Mouse (Mus musculus) C2C12 (cell line): ENCODE data around the gene Syt17.

ENCODE experiments used
- CEBPB ChIP-seq: IDR thresholded peaks from one replicate; pipeline ENCODE4 v1.6.1; 2011; ENCODE audit warnings: low read depth, mild to moderate bottlenecking, control low read depth, moderate library complexity
- CTCF ChIP-seq: IDR thresholded peaks from one replicate; pipeline ENCODE4 v1.5.1; 2011; ENCODE audit not compliant: control insufficient read depth, insufficient read depth, insufficient read length
- FOSL1 ChIP-seq: IDR thresholded peaks from one replicate; pipeline ENCODE4 v1.8.0; 2011; ENCODE audit warnings: mild to moderate bottlenecking, low read length; ENCODE audit not compliant: poor library complexity, insufficient read depth, severe bottlenecking
- MAX ChIP-seq: IDR thresholded peaks from one replicate; pipeline ENCODE4 v1.6.1; 2011; ENCODE audit warnings: mild to moderate bottlenecking, control low read depth
- MYOG ChIP-seq: IDR thresholded peaks from one replicate; pipeline ENCODE4 v1.6.1; 2011; ENCODE audit not compliant: control insufficient read depth, insufficient read length; ENCODE audit errors: extremely low read depth

DNA sequence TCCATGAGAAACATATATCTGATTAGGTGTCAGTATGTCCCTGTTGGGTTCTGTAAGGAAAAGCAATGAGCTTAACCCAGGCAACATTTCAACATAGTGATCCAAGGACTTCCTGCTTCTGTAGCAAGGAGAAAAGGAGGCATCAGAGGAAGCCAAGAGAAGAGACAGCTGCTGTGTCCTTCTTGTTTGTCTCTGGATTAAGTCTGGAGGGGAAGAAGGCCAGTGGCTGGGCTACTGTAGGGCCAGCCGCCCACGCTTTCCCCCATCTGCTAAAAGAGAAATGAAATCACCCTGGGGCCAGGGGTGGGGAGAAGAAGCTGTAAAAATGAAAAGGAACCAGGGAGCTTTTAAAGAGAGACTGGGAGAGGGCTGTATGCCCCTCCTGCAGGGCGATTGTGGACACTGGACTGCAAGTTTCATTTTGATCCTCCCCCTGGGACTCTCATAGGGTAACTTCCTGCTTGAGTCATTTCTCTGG lies 30.9 kb upstream of the Syt17 start:
- TF ChIP-seq CEBPB (no peak), MYOG (no peak), CTCF (no peak), FOSL1 (no peak), MAX (no peak)
